Mouse (Mus musculus) cerebral cortex, adult 2 months (tissue): ENCODE data around the gene L3hypdh.

ENCODE experiments used
- WGBS: fragments of 180-500 bp; shearing (Covaris S2); methylation state at CpG from one replicate; pipeline ENCODE4 v1.1.7; 2018; 5-methylcytosine and 5-hydroxymethylcytosine counted together

The L3hypdh gene

DNA sequence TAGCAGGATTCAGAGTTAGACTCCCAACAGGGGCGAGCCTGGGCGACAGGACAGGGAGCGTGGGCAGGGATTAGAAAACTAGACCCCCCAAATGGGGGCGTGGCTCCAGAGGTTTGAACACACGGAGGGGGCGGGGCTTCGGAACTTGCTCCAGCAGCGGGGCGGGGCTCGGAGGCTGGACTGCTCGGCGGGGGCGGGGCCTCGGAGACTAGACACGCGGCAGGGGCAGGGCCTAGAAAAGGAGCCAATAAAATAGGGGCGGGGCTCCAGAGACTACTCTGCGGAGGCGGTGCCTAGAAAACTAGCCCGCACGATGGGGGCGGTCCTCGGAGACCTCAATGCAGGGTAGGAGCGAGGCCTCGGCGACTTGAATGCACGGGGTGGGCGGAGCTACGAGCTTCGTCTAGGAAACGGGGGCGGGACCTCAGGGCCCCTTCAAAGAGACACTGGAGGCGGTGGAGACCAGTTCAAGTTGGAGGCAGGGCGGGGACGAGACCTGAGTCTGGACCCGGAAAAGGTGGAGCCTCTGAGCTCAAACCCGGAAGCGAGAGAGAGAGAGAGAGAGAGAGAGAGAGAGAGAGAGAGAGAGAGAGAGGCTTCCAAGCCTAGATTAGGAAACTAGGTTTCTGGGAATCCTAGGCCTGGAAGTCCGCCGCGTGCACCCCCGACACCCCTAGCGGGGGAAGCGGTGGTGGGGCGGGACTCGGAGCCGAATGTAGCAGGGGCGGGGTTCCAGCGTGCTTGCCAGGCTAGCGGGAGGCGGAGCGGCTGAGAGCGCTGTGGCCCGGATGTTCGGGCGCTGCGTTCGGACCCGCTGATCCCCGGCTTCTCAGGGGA lies at the start of gene L3hypdh, which contains the start of gene Jkamp:
L3hypdh (minus strand) TSS at position 111 of the 837 bp plus-strand sequence.
Jkamp (plus strand) TSS at position 261 of the 837 bp plus-strand sequence.
- WGBS = under 1% methylated on average over 60 of the region's 60 CpGs

DNA sequence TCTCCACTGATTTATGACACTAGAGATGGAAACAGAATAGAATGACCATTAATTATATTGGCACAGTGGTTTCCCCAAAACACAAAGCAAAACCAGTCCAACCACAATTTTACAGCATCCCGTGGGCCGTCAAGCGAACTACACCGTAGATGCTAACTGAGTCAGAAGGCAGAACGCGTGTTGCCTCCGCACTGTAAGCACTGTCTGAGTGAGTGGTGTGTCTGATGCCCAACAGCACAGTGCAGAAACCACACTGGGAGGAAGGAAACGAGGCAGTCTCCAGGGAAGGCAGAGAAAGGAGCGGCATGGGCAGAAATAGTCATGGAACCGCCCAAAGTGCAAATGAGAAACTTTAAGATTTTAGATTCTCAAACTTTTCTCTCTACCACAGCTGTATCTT lies 44.0 kb upstream of the L3hypdh start:
- WGBS = 77% methylated on average over 10 of the region's 10 CpGs

DNA sequence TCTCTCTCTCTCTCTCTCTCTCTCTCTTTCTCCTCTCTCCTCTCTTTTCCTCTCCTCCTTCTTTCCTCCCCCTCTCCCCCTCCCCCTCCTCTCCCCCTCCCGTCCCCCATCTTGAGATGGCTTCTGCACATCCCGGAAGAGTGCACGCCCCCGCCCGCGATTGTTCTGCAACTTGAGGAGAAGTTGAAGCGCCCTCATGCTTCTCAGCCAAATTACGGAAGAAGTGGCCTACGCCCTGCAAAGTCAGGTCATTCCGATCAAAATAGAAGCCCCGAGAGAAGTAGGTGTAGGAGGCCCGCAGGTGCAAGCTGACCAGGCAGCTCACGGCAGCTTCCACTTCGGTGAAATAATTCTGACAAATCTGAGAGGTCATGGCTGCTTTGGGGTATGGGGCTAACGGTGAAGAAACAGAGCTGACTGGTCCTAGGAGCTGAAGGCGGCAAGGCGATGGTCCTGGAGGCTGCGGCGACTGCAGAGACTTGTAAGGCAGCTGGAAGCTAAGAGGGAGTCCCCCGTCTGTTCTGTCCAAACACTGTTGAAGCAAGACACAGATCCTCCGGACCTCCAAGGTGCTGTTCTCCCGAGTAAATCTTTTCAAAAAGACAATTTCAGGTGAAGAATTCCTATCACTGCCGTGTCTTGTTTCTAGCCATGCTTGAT lies 30.6 kb upstream of the L3hypdh start:
- WGBS = 80% methylated on average over 22 of the region's 23 CpGs

DNA sequence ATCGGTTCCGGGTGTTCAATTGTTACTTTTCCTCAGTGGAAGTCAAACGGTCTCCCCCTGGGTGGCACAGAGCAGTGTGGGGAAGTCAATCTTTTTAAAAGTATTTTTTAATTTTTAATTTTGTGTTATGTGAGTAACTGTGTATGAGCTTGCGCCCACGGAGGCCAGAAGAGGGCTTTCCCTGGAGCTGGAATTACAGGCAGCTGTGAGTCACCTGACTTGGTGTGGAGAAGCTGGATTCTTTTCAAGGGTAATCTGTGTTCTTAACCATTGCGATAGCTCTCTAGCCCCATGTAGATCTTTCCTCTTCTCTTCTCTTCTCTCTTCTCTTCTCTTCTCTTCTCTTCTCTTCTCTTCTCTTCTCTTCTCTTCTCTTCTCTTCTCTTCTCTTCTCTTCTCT lies 29.9 kb upstream of the L3hypdh start:
- WGBS = 67% methylated on average over 6 of the region's 6 CpGs

DNA sequence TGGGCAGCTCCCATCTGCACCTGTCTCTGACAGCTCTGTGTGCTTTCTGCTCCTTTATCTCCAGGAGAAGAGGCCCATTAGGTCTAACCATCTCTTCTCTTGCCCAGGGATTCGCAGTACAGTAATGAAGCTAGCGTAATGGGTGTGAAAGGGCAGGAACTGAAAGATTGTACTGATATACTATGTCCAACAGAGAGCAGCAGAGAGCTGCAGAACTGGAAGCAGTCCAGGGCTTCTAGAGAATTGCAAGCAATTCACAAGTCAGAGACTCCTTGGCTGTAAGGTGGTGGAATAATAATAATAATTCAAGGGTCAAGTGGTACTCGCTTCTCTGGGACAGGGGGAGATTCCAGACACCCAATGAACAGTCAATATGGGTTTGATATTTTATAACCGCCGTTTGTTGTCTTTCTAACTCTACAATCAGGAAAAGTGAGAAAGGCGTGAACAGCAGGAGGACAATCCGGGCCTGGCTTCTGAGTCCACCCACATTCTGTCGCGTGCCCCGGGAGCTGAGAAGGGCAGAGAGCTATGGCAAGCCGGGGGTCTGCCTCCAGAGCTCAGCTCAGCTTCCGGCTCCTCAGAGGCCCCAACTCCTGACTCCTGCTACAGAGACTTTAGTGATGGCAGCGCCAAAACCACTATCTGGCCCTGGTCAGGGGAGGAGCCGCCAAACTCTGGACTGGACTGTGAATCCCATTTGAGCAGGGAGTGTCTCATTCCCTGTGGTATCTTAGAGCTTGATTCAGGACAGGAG lies 19.5 kb upstream of the L3hypdh start:
- WGBS = 23% methylated on average over 14 of the region's 14 CpGs

DNA sequence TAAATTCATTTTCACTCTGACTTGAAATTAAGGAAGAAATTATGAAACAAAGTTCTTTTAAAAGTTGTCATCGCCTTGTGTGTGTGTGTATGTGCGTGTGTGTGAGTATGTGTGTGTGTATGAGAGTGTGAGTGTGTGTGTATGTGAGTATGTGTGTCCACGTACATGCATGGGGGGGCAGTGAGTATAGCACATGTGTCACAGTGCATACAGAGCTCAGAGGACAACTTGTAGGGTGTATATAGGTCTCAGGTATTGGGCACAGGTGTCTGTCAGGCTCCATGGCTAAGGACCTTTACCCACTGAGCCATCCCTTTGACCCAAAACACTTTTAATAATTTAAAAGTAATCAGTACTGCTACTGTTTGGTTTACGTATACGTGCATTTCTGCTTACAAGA lies 18.8 kb upstream of the L3hypdh start:
- 82% methylated on average over 5 of the region's 5 CpGs for WGBS

DNA sequence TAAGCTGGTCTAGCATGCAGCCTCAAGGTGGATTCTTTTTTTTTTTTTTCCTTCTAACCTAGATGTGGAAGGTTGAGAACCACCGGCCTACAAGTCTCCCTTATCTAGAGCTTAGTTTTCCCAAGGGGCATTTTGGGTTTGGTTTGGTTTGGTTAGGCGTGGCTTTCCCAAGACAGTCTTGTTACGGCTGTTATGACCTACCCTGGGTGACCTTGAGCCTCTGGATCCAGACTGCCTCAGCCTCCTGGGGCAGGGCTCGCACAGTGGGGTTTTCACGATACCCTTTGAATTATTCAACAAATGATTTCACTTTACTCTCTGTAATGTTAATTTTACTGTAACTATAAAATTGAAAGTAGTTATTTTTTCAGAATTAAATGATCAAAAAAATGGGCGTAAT lies 17.5 kb upstream of the L3hypdh start:
- 94% methylated on average over 6 of the region's 6 CpGs for WGBS

DNA sequence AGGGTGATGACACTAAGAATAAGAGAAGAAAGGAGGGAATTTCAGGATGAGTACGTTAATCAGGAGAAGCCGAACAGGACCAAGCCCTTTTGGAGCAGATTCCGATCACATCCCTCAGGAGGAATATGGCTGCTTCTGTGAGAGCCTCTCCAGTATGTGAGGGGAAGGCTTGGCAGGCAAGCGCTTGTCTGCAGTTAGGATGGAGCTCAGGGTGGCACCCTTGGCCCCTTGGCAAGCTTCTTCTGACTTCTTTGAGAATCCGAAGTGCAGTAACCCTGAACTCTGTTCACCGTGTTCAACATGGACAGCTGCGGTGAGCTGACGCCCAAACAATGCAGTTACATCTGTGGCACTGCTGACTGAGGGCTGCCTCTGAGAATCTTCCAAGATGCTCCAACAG lies 11.7 kb upstream of the L3hypdh start:
- 88% methylated on average over 8 of the region's 8 CpGs for WGBS

DNA sequence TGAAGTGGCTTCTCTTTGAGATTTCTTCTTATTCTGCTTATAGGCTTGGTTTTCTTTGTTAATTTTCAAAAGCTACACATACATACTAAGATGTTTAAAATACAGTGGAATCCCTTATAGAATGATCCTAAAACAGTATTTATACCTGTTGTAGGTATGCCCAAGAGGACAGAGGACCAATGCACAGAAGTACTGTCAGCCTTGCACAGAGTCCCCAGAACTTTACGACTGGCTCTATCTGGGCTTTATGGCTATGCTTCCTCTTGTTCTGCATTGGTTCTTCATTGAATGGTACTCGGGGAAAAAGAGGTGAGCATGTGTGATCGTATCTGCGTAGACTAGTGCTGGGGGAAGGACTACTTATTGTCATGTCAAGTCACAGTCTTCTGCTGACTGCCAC lies 4.6 kb upstream of the L3hypdh start:
- 90% methylated on average over 4 of the region's 4 CpGs for WGBS

DNA sequence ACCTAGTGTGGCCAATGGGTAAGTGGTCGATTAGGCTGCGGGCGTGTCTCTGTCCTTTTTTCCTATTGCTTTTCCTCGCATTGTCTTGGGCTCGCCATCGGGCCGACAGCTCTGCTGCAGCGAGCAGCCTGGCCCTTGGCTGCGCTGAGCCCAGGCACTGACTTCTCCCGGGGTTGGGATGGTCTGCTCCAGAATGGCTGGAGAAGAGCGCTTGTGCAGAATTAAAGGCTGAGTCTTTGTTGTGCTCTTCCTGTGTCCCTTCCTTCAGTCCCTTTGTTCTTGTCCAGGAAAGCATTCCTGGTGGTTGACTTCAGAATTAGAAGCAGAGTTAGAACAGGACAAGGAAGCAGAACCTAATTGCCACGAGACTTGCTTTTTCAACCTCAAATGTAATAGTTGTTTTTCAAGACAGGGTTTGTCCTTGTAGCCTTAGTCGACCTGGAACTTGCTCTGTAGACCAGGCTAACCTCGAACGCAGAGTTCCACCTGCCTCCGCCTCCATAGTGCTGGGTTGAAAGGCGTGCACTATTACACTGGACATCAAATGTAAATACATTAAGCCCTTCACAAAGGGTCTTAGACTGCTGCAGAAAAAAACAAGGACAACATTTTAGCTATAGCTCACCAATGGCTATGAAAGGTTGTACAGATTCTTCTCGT lies 1.1 kb upstream of the L3hypdh start:
- WGBS = under 1% methylated on average over 18 of the region's 18 CpGs

DNA sequence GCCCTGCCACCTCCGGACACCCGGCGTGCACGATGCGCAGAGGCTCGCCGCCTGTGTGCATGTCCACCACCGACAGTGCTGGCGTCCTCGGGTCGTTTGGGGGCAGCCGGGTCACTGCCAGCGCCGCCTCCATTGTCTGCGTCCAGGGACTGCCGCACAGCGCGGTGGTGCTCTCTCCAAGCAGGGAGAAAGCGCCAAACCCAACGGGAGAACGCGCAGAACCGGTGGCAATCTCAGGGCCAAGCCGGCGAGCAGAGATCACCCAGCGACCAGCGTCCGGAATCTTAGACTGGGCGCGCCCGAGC lies 263 bp downstream of the L3hypdh start:
- under 1% methylated on average over 31 of the region's 31 CpGs for WGBS

DNA sequence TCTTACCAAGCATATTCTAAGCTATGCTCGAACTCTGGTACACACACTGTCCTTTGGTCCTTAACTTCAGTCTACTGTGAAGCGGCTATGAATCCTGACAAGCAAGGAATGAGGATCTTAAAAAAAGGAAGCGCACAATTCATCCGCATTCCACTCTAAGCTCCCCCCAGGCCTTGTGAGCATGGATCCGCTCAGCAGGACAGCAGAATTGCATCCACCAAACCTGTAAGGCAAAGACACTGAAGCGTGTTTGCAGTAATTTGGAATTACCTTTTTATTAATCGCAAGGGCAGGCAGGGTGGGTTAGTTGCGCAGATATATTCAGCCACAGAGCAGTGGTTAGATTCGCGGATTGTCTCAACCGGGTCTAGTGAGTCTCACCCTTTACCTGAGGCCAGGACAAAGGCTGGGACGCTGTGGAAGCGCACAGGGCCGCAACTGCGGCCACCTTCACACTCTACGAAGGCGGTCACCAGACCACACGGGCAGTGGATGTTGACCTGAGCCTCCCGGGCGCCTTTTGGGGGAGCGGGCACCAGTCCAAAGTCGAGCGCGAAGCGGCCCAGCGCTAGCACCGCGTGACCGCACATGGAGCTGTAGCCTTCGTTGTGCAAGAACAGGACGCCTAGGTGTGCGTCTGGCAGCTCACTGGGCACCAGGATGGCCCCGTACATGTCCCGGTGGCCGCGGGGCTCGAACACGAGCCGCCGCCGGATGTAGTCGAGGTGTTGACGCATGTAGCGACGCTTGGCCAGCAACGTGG lies 797 bp downstream of the L3hypdh start:
- 13% methylated on average over 46 of the region's 46 CpGs for WGBS

DNA sequence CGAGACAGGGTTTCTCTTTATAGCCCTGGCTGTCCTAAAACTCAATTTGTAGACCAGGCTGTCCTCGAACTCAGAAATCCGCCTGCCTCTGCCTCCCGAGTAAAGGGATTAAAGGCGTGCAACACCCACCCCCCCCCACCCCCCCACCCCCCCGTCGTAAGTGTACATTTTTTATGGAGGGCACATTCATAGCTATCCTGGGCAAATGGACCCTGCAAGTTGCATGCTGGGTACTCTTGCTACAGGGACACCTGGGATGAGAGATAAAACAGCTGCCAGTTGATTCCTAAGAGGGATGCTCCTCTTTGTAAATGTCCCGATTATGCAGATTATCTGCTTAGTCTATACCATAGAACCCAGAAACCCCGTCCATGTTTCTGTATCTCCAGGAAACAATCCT lies 2.0 kb downstream of the L3hypdh start:
- 81% methylated on average over 9 of the region's 9 CpGs for WGBS

DNA sequence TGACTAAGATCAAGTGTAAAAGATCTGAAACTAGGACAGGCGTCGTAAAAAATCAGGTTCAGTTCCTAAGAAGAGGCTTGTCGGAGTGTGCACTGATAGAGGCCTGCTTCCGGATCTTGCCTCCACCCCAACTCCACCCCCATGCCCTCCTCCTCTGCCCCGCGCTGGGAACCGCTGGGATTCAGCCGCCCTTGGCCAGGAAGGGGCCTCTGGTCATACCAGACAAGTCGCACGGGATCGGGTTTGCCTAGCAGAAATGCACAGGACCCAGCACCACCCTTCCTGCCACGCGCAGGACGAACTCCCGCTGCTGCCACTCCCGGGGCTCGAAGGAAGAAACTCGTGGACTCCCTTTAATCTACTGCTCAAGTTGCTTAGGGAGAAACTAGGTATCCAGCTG lies 2.9 kb downstream of the L3hypdh start:
- WGBS = 51% methylated on average over 18 of the region's 18 CpGs

DNA sequence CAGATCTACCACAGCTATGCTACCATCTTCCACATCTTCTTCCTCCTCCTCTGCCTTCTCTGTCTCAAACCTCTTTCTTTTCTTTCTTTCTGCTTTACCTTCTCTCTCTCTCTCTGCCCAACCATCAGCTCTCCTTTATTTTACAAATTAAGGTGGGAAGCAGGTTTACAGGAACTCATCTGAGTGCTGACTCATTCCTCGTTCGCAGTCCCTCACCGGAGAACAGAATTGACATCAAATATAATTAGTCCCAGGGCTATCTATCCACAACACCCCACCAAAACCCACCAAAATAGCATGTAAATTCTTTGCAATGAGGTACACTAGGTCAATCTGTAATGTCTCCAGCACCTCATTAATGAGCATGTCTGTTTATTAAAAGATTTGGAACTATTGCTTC lies 3.3 kb downstream of the L3hypdh start:
- WGBS = 70% methylated on average over 3 of the region's 3 CpGs

DNA sequence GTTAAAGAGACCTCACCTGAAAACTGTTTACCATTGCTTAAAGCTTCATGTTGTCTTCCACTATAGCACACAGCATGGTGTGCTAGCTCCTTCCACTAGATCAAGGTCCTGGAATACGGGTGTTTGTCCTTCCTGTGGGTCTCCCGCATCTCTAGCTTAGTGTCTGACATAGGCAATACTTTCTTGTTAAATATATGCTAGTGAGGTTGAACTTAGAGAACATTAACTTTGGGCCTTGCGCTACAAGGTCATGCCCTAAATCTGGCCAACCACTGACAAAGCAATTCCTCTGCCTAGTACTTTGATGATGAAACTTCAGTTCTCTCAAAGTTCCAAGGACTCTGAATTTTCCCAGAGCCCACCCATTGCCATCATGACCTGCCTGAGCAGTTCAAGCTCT lies 7.0 kb downstream of the L3hypdh start:
- 97% methylated on average over 3 of the region's 3 CpGs for WGBS

DNA sequence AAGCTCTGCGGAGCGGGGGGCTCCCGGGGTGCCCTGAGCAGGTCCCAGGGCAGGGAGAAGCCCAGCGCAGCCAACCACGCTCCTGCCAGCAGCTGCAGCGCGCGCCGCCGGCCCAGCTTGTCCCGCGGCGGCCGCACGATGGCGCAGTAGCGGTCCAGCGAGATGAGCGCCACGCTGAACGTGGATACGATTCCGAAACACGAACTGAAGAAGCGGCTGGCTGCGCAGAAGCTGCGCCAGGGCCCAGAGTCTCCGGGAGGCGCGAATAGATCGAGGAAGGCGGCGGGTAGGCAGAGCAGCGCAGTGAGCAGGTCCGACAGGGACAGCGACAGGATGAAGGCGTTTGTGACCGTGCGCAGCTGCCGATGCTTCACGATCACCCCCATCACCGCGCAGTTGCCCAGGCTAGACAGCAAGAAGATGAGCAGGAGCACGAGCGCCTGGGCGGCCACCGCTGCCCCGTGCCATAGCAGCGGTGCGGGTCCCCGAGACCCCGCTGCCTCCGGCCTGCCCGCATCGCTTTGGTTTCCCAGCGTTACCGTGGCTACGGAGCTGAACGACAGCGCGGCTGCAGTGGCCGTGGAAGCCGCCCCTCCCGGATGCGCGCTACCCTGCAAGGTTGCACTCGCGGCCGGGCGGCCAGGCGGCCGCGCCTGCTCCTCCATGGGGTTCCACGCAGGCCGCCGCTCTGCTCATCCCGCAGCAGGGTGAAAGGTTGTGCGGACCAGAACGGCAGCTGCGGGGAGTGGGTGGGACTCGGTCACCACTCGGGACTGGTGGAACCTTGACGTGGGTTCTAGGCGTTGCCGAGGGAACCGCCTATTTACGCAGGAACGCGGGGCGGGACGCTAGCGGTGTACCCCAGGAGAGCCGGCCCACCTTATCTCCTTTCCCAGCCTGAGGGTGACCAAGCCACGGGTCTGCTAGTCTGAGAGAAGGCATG lies 14.6 kb downstream of the L3hypdh start, which contains the start of gene Gpr135:
Gpr135 (minus strand) TSS at position 799 of the 943 bp plus-strand sequence.
- WGBS = under 1% methylated on average over 94 of the region's 94 CpGs

DNA sequence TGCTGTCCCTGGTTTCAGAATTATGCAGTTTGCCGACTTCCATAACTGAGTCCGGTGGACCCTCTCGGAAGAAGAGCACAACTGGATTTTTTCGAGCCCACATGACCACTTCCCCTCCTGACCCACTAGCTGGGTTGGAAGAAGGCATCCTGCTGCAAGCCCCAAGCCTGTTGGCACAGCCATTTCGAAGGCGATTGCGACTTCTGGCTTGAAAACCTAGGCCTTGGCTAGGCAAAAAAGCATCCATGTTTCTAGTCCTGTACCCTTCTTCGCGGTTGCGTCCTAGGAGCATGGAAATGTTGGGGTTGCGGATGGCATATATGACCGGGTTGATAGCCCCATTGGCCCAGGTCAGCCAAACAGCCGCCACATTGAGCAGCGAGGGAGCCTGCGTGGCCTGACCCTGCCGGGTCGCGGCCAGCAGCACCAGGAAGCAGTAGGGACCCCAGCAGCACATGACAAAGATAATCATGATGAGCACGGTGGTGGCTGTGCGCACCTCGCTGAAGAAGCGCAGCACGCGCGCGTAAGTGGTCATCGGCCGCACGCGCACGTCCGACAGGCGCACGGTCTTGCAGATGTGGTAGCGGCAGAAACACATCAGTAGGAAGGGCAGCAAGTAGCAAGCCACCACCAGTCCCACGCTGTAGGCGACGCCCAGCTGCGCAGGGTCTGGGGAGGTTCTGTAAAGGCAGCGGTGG lies 15.5 kb downstream of the L3hypdh start:
- 10% methylated on average over 40 of the region's 40 CpGs for WGBS

DNA sequence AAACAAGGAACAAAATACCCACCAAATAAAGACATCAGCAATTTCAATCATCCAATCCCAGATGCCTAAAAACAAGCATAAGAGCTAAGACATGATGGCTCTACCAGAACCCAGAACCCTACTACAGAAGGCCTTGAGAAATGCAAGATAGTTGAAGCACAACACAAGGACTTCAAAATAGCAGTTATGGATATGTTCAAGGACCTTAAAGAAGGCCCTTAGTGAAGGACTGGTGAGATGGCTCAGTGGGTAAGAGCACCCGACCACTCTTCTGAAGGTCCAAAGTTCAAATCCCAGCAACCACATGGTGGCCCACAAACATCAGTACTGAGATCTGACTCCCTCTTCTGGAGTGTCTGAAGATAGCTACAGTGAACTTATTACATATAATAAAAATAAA lies 27.5 kb downstream of the L3hypdh start:
- 98% methylated on average over 1 of the region's 1 CpGs for WGBS

DNA sequence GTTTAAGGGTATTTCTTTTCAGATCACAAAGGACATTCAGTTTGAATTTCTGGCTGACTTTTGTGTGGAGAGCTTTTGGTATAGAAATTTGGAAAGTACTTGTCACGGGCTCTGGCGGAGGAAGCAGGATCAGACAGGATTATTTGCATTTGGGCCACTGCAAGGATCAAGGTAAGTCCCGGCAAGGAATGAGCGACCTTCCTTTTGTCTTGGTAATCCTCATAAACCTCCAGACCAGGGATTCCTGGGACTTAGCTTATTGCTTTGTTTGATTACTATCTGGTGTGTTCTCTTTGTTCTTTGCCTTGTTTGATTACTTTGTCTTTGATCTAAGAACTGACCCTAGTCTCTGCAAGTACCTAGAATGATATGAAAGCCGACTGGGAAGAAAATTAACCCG lies 31.4 kb downstream of the L3hypdh start:
- 62% methylated on average over 6 of the region's 6 CpGs for WGBS
